Mouse (Mus musculus): ENCODE results near the gene Rab31.

Rab31 gene

DNA sequence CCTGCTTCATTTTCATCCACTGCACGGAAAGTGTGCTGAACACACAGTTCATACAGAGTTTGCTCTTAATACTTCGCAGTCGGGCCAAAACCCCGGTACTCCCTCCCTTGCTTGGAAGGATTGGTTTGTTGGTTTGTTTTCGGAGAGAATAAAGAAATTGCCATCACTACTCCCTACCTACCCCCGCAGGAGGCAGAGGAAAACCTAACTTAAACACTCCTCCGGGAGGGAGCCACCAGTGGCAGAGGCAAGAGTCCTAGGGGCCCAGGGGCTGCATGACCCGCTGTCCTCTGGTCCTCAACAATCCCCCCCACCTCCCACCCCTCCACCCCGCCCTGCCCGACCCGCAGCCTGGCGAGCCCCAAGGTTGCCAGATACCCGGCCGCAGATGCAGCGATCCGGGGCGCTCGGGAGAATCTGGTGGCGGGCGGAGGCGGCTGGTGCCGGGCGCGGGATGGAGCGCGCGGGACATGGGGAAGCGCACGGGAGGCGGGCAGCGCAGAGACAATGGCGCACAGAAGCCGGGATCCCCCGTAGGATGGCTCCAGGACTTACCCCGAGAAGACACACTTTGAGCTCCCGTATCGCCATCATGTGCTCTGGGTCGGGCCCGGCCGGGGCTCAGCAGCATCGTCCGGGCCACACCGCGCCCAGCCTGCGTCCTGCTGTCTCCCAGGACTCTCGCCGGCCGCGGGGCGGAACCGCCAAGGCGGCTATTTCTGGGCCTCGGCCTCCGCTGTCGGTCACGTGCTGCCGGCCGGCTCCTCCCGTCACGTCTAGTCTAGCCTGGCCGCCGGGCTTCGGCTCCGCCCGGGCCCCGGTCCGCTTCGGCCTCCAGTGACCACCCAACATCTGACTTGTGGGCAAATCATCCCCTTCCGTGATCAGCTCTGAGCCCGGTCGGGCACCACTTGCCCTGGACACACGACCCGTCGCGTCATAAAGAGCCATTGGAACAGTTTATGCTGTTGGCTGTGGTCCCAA, at the start of gene Rab31:
Gene Rab31, minus strand, starts transcription at position 802 of the 984 bp plus-strand sequence.
- peak; percentile 91 to 96 for DNase-seq (ENCODE audit: inconsistent age in 2 of 2, low spot score in 1 of 2)

GRCm38 (mm10) chr17:65820197-65820596, 47.6 kb upstream of the Rab31 start:
- no peak for DNase-seq (ENCODE audit: inconsistent age in 2 of 2, low spot score in 1 of 2)

- DNase-seq (ENCODE audit: inconsistent age in 2 of 2, low spot score in 1 of 2), result peak; percentile 29 to 57
These were observed 41.2 kb upstream of the Rab31 start for GRCm38 (mm10) chr17:65813763-65814162.

- DNase-seq (ENCODE audit: inconsistent age in 2 of 2, low spot score in 1 of 2), result no peak
These were observed 38.5 kb upstream of the Rab31 start for GRCm38 (mm10) chr17:65811032-65811431.

- DNase-seq (ENCODE audit: inconsistent age in 2 of 2, low spot score in 1 of 2), result no peak
These were observed 33.9 kb upstream of the Rab31 start for GRCm38 (mm10) chr17:65806416-65806815.

DNA sequence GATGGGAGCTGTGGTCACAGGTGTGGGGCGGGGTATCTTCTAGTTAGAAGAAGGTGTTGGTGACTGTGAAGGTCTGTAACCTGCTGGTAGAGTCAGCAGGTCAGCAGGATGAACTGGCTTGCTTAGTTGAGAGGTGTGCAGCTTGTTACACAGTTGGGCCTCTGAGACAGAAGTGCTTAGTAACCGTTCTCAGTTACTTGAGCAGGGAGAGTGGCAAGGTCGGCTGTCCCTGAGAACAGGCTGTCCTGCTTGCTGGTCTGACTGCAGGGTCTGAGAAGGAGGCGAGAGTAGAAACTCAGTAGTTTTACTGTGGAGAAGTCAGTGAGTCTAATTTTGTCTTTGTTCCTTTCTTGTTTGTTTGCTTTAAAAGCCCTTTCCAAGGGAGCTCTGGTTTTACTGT, 33.4 kb upstream of the Rab31 start:
- DNase-seq (ENCODE audit: inconsistent age in 2 of 2, low spot score in 1 of 2), result peak; percentile 51 to 56

DNA sequence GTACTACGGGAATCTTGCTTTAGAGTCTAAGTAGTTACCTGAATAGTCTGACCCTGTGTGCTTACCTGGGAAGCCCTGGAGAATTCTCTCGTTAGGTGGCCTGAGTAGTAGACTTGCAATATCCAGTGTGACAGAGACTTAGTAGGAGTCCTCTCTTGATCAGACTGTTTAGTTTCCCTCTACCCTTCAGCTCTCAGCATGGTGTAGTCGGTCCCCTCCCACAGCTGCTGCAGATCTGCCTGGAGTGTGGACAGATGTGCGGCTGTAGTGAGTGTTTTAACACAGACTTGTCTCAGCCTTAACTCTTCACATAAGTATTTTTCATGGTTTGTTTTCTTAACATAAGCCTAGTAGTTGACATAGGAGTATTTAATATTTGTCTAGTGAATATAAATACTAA, 29.5 kb upstream of the Rab31 start:
- no peak for DNase-seq (ENCODE audit: inconsistent age in 2 of 2, low spot score in 1 of 2)

- no peak for DNase-seq (ENCODE audit: inconsistent age in 2 of 2, low spot score in 1 of 2)
These were observed 27.9 kb upstream of the Rab31 start for GRCm38 (mm10) chr17:65800451-65800850.

GRCm38 (mm10) chr17:65799353-65799752, 26.8 kb upstream of the Rab31 start:
- DNase-seq (ENCODE audit: inconsistent age in 2 of 2, low spot score in 1 of 2), result no peak

- no peak for DNase-seq (ENCODE audit: inconsistent age in 2 of 2, low spot score in 1 of 2)
These were observed 25.9 kb upstream of the Rab31 start for GRCm38 (mm10) chr17:65798446-65798845.

GRCm38 (mm10) chr17:65796056-65796455, 23.5 kb upstream of the Rab31 start:
- DNase-seq (ENCODE audit: inconsistent age in 2 of 2, low spot score in 1 of 2), result no peak

DNA sequence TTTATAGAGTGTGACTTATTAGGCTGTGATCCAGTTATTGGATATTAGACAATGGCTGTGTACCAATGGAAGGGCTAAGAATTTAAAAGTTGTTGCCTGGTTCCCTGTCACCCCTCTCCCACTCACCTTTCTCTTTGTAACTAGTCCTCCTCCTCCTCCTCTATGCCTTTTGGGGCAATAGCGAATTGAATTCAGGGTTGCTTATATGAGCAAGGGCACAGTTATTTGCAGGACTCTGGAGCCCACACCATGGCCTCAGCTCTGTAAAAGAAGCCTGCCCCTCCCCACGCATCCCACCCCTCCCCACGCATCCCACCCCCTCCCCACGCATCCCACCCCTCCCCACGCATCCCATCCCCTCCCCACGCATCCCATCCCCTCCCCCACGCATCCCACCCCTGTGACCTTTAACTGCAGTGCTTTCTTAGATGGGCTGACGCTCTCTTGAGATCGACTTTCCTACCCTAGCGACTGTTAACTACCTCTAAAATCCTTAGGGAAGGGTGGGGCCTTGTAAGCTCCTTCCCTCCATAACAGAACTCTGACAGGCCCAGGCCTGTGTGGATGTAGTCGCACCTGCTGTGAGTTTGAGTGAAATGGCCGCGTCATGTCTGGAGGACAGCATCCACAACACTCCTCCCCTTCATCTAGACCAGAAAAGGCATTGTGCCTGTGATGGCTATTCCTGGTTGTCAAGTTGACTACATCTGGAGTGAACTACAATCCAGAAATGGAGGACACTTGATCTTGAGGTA, 21.7 kb upstream of the Rab31 start:
- DNase-seq (ENCODE audit: inconsistent age in 2 of 2, low spot score in 1 of 2), result no peak

DNA sequence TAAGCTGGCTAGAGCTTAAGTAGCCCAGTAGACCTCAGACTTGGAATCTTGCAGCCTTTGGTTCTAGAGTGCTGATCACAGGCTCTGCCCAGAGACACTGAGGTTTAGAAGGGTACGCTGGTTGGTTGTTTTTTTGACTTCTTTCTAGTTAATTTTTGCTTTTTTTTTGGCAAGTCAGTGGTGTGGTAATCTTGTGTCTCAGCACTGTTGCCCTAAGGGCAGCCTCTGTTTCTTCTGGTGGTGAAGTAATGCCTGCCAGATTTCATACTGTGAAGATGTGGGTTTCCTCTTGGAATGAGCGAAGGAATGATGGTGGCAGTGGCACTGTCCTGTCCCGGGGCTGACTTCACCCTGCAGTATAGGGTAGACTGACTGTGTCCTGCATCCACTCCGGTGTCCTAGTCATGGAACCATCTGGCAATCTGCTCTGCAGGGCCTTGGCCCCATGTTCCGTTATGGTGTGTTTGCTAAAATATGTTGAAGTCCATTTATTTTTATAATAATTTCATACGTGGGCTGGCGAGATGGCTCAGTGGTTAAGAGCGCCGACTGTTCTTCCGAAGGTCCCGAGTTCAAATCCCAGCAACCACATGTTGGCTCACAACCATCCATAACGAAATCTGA, 20.9 kb upstream of the Rab31 start:
- no peak for DNase-seq (ENCODE audit: inconsistent age in 2 of 2, low spot score in 1 of 2)

GRCm38 (mm10) chr17:65791161-65791560, 18.6 kb upstream of the Rab31 start:
- DNase-seq (ENCODE audit: inconsistent age in 2 of 2, low spot score in 1 of 2), result no peak

GRCm38 (mm10) chr17:65789576-65789975, 17.0 kb upstream of the Rab31 start:
- DNase-seq (ENCODE audit: inconsistent age in 2 of 2, low spot score in 1 of 2), result no peak

DNA sequence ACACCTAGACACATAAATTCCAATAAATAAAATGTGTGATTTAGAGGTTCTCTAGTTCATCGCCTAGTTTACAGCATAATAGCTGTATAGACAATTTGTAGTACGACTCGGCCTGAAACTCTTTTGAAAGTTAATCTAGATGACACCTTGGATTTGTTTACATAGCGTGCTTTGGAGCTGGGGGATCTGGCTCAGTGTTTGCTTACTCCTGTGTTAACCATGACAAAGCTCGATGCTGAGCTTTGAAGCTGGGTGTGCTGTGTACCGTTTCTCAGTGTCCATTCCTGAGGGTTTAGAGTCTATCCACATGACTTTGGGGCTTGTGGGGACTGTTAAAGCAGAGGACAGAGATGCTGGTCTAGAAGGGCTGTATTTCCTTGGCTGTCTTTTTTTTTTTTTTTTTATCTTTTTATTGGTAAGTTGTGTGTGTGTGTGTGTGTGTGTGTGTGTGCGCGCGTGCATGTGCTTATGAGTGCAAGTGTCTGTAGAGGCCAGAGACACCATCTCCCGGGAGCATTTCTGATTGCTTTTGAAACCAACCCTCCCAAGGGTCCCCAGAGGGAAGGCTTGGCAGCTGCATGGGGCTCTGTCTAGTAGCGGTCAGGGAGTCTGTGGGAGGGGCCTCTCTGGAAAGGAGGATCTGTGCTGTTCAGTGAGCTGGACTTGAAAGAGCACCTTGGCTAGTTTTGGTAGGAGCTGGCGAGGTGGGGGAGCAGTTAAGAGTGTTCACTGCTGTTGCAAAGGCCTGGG, 16.2 kb upstream of the Rab31 start:
- DNase-seq (ENCODE audit: inconsistent age in 2 of 2, low spot score in 1 of 2), result peak in 1 of 2 experiments; percentile 66

DNA sequence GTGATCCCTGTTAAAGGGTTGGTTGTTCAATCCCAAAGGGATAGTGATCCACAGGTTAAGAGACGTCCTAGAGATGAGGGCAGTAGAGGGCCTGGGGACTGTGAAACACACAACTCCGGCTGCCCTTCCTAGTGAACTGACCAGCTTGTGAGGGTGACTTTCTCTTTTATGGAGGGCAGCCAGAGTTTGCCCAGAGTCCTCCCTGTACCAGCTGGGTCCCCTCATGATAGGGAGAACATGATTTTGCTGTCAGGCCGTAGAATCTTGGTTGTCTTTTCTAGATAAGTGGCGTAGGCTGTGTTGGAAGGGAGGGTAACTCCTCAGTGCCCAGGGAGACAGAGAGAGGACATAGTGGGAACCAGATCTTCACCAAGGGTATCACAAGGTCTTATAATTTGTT, 14.7 kb upstream of the Rab31 start:
- no peak for DNase-seq (ENCODE audit: inconsistent age in 2 of 2, low spot score in 1 of 2)

DNA sequence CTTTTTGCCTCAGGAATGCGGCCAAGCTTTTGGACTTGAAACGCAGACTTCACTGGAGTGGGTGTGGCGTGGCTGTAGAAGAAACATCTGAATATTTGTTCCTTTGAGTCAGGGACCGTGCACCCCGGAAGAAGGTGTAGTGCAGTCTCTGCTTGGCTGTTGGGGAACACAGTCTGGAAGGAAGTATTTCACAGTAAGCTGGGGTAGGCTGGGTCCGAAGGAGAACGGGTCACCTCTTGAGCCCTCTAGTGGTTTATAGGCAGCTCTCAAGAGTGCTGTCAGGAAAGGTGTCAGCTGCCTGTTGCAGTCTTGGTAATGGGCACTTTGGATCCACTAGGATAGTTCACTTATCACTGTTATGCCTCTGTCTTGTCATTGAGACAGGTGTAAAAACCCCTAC, 13.7 kb upstream of the Rab31 start:
- peak in 1 of 2 experiments; percentile 64 for DNase-seq (ENCODE audit: inconsistent age in 2 of 2, low spot score in 1 of 2)

GRCm38 (mm10) chr17:65785707-65786106, 13.2 kb upstream of the Rab31 start:
- DNase-seq (ENCODE audit: inconsistent age in 2 of 2, low spot score in 1 of 2), result no peak

- peak in 1 of 2 experiments; percentile 61 for DNase-seq (ENCODE audit: inconsistent age in 2 of 2, low spot score in 1 of 2)
These were observed 12.1 kb upstream of the Rab31 start for GRCm38 (mm10) chr17:65784610-65785140.

Data from adrenal gland, adult (tissue).